Mouse (Mus musculus) thymus, adult 18-20 months (tissue): ENCODE results near the gene Map2k6.
"Not testable (repeated sequence)": the region's sequence is repeated elsewhere in the genome, so short reads cannot be mapped to it uniquely, and the experiment has no call there.

Experiments used
- DNase-seq, 2 experiments: peaks; one replicate each; pipeline ENCODE4 v3.0.0; 2022; ENCODE audit warnings: mixed read lengths in 2 of 2

The Map2k6 gene

GRCm38 (mm10) chr11:110398553-110399239 lies at the start of gene Map2k6:
Gene Map2k6 (plus strand): TSS chr11:110399122.
- peak; percentile 73 to 80 for DNase-seq

GRCm38 (mm10) chr11:110354261-110354660 lies 44.7 kb upstream of the Map2k6 start:
- no peak for DNase-seq

GRCm38 (mm10) chr11:110355131-110355530 lies 43.8 kb upstream of the Map2k6 start:
- DNase-seq, result not testable (repeated sequence)

GRCm38 (mm10) chr11:110357756-110358551 lies 41.0 kb upstream of the Map2k6 start:
- DNase-seq, result no peak

- DNase-seq, result peak; percentile 12 to 32
Observed at GRCm38 (mm10) chr11:110365016-110365415, 33.9 kb upstream of the Map2k6 start.

- no peak for DNase-seq
Observed at GRCm38 (mm10) chr11:110366902-110367301, 32.0 kb upstream of the Map2k6 start.

- no peak for DNase-seq
Observed at GRCm38 (mm10) chr11:110367638-110368037, 31.3 kb upstream of the Map2k6 start.

- DNase-seq, result no peak
Observed at GRCm38 (mm10) chr11:110369312-110370019, 29.5 kb upstream of the Map2k6 start.

- no peak for DNase-seq
Observed at GRCm38 (mm10) chr11:110371827-110372226, 27.1 kb upstream of the Map2k6 start.

- no peak for DNase-seq
Observed at GRCm38 (mm10) chr11:110372266-110372954, 26.5 kb upstream of the Map2k6 start.

- no peak for DNase-seq
Observed at GRCm38 (mm10) chr11:110374036-110374435, 24.9 kb upstream of the Map2k6 start.

GRCm38 (mm10) chr11:110379661-110380309 lies 19.1 kb upstream of the Map2k6 start:
- no peak for DNase-seq

GRCm38 (mm10) chr11:110380310-110380668 lies 18.6 kb upstream of the Map2k6 start:
- DNase-seq, result no peak

GRCm38 (mm10) chr11:110385487-110385886 lies 13.4 kb upstream of the Map2k6 start:
- DNase-seq, result no peak

GRCm38 (mm10) chr11:110392763-110393162 lies 6.2 kb upstream of the Map2k6 start:
- DNase-seq, result no peak

GRCm38 (mm10) chr11:110394788-110395452 lies 4.0 kb upstream of the Map2k6 start:
- no peak for DNase-seq

GRCm38 (mm10) chr11:110396085-110396484 lies 2.8 kb upstream of the Map2k6 start:
- DNase-seq, result no peak

GRCm38 (mm10) chr11:110399240-110400150 lies 573 bp downstream of the Map2k6 start:
- no peak for DNase-seq

GRCm38 (mm10) chr11:110400283-110400682 lies 1.4 kb downstream of the Map2k6 start:
- DNase-seq, result no peak

GRCm38 (mm10) chr11:110402671-110403070 lies 3.7 kb downstream of the Map2k6 start:
- DNase-seq, result no peak

- no peak for DNase-seq
Observed at GRCm38 (mm10) chr11:110403602-110404001, 4.7 kb downstream of the Map2k6 start.
